Mouse (Mus musculus) intestine, embryonic 16.5 days (tissue): Measurements from ENCODE around the gene Kcna1. TPM values are rescaled to one million over a fixed set of nuclear protein-coding genes. Genes with fewer than 3 reads are reported as not detected.

Experiments used
- ATAC-seq: fragments of 200-750 bp; cut with Nextera tagmentation; 2 replicates; pipeline ENCODE4 v1.8.0; 2017; ENCODE audit warnings: moderate TSS enrichment, moderate library complexity
- H3K27ac ChIP-seq: fragments of 300-500 bp; sonication (generic); 2 replicates; pipeline ENCODE4 v1.5.1; 2014; ENCODE audit warnings: mild to moderate bottlenecking, low read length
- H3K27me3 ChIP-seq: fragments of 300-500 bp; sonication (generic); replicated peaks from 2 replicates; pipeline ENCODE4 v1.6.1; 2014; ENCODE audit warnings: low read length, control low read depth, mixed read lengths; ENCODE audit not compliant: control insufficient read depth, insufficient read depth
- H3K36me3 ChIP-seq: fragments of 300-500 bp; sonication (generic); 2 replicates; pipeline ENCODE4 v1.6.1; 2014; ENCODE audit warnings: low read length, control low read depth; ENCODE audit not compliant: control insufficient read depth, insufficient read depth
- H3K4me1 ChIP-seq: fragments of 300-500 bp; sonication (generic); 2 replicates; pipeline ENCODE4 v1.6.1; 2014; ENCODE audit warnings: low read length, control low read depth, mixed read lengths; ENCODE audit not compliant: control insufficient read depth, insufficient read depth
- H3K4me2 ChIP-seq: fragments of 300-500 bp; sonication (generic); 2 replicates; pipeline ENCODE4 v1.6.1; 2014; ENCODE audit warnings: low read depth, low read length, control low read depth
- H3K4me3 ChIP-seq: fragments of 300-500 bp; sonication (generic); 2 replicates; pipeline ENCODE4 v1.5.1; 2014; ENCODE audit warnings: mild to moderate bottlenecking, low read length
- H3K9ac ChIP-seq: fragments of 300-500 bp; sonication (generic); 2 replicates; pipeline ENCODE4 v1.6.1; 2014; ENCODE audit warnings: low read depth, low read length
- H3K9me3 ChIP-seq: fragments of 300-500 bp; sonication (generic); 2 replicates; pipeline ENCODE4 v1.6.1; 2016; ENCODE audit warnings: low read length, control low read depth; ENCODE audit not compliant: control insufficient read depth
- WGBS: fragments of 180-500 bp; shearing (Covaris S2); extraction: QIAGEN DNeasy Blood & Tissue Kit; methylation state at CpG from one replicate; pipeline ENCODE4 v1.1.7; 2014; 5-methylcytosine and 5-hydroxymethylcytosine counted together
- polyA plus RNA-seq: library from polyadenylated mRNA; unstranded; fragments of >200 nt; fragmentation: Nextera tagmentation; extraction: Ambion mirVana; gene quantifications from 2 replicates; pipeline ENCODE4 v1.2.1, GENCODE M21; 2015

Kcna1 gene
- polyA plus RNA-seq, 1 experiment from 2014 or later = 0.23 TPM

DNA sequence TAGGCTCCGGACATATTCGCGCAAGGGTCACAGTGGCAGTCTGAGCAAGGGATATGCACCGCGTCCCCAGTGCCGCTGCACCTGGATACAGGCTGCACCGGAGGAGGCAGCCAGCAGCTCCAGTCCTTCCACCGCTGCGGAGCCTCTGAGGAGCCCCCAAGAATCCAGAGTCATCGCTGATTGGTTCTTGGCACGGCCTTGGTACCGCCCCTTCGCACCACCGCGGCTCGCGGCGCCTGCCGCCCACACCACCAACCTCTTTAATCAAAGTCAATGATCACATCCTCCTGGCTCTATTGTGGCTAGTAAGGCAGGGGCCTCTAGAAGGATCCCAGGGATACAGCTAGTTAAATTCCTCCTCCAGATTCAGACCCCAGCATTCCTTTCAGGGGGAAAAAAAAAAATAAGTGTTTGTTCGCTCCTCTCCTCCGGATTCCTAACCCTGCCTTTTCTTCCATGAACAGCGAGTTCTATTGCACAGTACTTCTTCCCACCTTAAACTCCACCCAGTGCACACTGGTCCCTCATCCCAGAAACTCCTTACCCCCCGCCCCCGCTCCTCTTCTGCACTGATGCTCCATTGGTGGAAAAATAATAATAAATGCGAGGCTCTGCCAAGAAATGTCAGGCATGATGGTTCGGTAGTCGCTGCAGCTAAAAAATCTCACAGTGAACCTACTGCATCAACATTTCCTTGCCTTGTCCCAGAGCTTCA is 383 bp downstream of the Kcna1 start:
- ATAC-seq = peak; percentile 73

DNA sequence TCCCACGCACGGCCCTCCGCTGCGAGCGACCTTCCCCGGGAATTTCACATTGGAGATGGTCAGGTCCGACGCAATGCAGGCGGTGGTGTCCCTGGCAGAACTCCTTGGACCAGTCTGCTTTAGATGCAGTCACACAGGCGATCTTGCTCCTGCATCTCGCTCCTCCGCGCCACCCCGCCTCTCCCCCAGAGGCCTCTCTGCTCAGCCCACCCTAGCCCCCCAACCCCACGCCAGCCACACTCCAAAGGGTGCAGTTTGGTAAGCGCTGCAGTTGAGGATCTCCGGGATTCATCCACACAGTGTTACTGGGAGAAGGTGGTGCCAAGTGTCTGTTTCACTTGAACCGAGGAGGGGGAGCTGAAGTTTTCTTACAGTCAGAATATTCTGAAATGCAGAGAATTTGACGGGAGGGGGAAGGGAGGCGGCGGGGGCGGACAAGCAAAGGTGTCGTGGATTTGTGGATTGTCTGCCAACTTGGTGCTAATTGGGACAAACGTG is 1.1 kb downstream of the Kcna1 start:
- peaks cover 60% of the 10 kb centered on the region for H3K27me3 ChIP-seq
- ATAC-seq = peak; percentile 35; the same call in 1 of the 2 replicates
- peak overlapping the region; percentile 90 for H3K4me2 ChIP-seq
- no peaks in the 10 kb centered on the region for H3K36me3 ChIP-seq
- peaks cover 24% of the 10 kb centered on the region for H3K4me1 ChIP-seq
- peak overlapping the region; percentile 48 for H3K4me3 ChIP-seq
- peak overlapping the region; percentile 37 for H3K9ac ChIP-seq
- no peaks in the 10 kb centered on the region for H3K9me3 ChIP-seq
- no peak overlapping the region for H3K27ac ChIP-seq
- under 1% methylated on average over 24 of the region's 24 CpGs for WGBS

More for the DNA sequence above, 383 bp downstream of the Kcna1 start:
- Histone ChIP-seq H3K4me2 (peak overlapping the region; percentile 90), H3K27me3 (peaks cover 60% of the 10 kb centered on the region), H3K36me3 (no peaks in the 10 kb centered on the region), H3K9me3 (no peaks in the 10 kb centered on the region), H3K4me1 (peaks cover 24% of the 10 kb centered on the region), H3K4me3 (peak overlapping the region; percentile 48), H3K9ac (peak overlapping the region; percentile 11; the same call in 1 of the 2 replicates), H3K27ac (no peak overlapping the region)
- 1% methylated on average over 27 of the region's 27 CpGs for WGBS

DNA sequence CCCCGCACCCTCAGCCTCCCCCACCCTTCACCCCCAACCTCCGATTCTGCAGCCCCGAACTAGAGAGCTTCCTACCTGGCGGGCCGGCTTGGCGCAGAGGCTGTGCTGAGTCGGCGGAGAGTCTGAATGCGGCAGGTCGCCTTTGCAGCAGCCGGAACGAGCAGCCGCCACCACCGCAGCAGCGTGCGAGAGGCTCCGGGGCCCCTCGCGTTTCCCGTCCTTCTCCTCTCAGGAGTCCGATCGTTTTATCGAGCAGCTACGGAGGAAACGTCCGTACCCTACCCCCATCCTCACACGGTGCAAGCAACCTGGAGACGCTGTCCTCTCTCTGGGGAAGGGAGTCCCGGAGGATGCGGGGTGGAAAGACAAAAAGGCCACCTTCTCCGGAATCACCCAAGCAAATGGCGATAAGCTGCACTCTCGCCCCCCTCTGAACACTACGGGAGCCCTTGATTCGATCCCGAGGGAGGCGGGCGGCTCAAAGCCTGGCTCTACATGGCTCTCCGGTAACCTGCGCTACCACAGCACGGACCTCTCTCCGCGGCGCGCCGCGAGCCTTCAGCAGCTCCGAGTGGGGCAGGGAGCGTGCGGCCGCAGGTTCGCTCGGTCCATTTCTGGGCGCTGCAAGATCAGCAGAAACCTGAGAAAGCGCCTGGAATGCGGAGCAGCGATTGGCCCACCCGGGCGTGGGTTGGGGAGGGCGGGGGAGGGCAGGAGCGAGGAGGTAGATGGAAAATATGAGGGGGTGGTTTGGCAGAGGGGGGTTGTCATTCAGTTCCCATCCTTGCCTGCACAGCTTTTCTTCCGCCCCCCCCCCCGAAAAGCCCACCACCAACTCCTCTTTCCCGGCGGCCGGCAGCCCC is 1.8 kb downstream of the Kcna1 start:
- Histone ChIP-seq H3K36me3 (no peaks in the 10 kb centered on the region), H3K27ac (no peak overlapping the region), H3K4me2 (peak overlapping the region; percentile 90), H3K9me3 (no peaks in the 10 kb centered on the region), H3K9ac (peak overlapping the region; percentile 37; the same call in 1 of the 2 replicates), H3K4me3 (peak overlapping the region; percentile 48), H3K4me1 (peaks cover 24% of the 10 kb centered on the region), H3K27me3 (peaks cover 60% of the 10 kb centered on the region)
- ATAC-seq = peak; percentile 65
- under 1% methylated on average over 65 of the region's 66 CpGs for WGBS

DNA sequence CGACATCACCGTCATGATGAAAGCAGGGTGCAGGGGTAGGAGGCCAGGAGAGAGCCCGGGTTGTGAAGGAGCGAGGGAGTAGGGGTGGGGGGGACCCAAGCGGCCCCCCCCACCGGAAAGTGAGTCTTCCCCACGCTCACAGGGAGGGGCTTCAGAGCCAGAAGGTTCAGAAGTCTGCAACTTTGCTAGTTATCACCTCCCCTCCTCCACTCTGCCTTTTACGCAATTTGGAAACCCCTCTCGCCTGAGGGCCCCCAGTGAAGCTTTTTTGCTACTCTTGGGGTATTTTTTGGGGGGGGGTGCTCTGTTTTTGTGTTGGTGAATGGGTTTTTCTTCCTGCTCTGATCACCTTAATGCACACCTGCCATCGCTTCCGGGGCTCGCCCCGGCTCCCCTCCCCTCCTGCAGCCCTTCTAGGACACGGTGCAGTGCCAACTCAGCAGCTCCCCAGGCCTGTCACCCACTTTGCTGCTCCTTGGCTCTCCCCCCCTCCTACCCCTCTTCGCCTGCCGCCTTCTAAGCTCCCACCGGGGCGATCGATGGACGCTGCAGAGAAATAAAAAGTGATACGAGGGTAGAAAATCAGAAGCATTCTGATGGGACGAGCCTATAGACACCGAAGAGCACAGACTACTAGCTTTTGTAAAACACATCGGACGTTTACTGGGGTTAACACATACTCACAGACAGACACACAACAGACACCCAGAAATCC is 2.7 kb downstream of the Kcna1 start:
- Histone ChIP-seq H3K4me2 (peak overlapping the region; percentile 90), H3K27me3 (peaks cover 60% of the 10 kb centered on the region), H3K27ac (no peak overlapping the region), H3K4me1 (peaks cover 24% of the 10 kb centered on the region), H3K36me3 (no peaks in the 10 kb centered on the region), H3K4me3 (peak overlapping the region; percentile 48), H3K9me3 (no peaks in the 10 kb centered on the region), H3K9ac (0 out of 2 replicates have a peak overlapping the region, but pooled peaks have one; percentile 37)
- no peak for ATAC-seq
- WGBS = under 1% methylated on average over 24 of the region's 25 CpGs

DNA sequence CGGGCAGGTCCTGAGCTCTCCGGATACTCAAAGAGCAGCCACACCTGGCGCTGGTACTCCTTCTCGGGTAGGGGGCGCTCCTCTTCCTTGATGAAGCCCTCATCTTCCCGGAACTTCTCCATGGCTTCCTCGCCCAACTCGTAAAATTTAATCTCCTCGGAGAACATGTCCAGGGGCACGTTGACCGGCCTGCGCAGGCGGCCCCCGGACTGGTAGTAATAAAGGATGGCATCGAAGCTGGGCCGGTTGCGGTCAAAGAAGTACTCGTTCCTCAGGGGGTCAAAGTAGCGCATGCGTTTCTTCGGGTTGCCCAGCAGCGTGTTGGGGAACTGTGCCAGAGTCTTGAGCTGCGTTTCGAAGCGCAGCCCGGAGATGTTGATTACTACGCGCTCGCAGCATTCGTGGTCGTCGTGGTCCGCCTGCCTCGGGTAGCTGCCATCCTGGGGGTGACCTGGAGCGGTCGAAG is 3.3 kb downstream of the Kcna1 start:
- H3K9ac ChIP-seq = no peak overlapping the region
- ATAC-seq = no peak
- peaks cover 24% of the 10 kb centered on the region for H3K4me1 ChIP-seq
- H3K4me3 ChIP-seq = peak overlapping the region; percentile 48
- H3K27ac ChIP-seq = no peak overlapping the region
- no peaks in the 10 kb centered on the region for H3K9me3 ChIP-seq
- H3K27me3 ChIP-seq = peaks cover 60% of the 10 kb centered on the region
- no peaks in the 10 kb centered on the region for H3K36me3 ChIP-seq
- peak overlapping the region; percentile 90 for H3K4me2 ChIP-seq
- WGBS = 1% methylated on average over 36 of the region's 36 CpGs

DNA sequence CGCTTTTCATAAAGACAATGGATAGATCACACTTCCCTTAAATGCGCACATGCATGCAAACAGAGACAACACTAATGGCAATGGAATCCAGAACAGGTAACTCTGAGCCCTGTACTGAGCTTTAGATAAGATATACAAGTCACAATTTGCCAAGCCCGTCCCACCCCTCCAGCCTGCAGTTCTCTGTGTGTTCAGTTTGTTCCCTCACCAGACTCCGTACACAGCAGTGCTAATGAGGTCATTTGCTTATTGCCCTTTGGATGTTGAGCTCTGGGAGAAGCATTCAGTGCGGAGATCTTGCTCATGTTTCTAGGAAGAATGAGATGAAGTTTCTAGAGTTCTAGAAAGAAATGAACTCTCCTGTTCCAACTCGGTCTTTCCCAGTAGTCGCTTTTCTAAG is 17.7 kb downstream of the Kcna1 start:
- Histone ChIP-seq H3K4me2 (no peak overlapping the region), H3K4me1 (no peaks in the 10 kb centered on the region), H3K27me3 (no peaks in the 10 kb centered on the region), H3K4me3 (no peak overlapping the region), H3K36me3 (no peaks in the 10 kb centered on the region), H3K9ac (no peak overlapping the region), H3K27ac (no peak overlapping the region), H3K9me3 (no peaks in the 10 kb centered on the region)
- ATAC-seq = peak; percentile 71
- WGBS = 66% methylated on average over 7 of the region's 7 CpGs

DNA sequence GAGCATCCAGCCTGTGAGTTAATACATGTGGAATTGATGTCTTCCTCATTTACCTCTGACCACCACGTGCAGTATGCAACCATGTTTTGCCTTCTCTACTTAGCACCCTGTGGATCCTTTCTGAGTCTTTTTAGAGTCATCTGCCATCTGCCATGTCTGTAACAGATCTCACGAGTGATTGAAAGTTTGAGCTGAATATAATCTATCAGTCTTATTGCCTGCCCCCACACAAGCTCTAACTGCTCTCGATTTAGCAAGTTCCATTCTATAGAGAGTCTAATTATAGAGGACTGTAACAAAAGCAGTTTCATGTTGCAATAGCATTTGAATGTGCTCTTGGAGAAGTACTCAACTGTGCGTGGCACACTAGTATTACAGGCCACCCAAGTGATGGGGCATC is 27.7 kb downstream of the Kcna1 start:
- WGBS = 84% methylated on average over 4 of the region's 4 CpGs
- H3K4me1 ChIP-seq = no peaks in the 10 kb centered on the region
- ATAC-seq = no peak
- no peaks in the 10 kb centered on the region for H3K36me3 ChIP-seq
- no peak overlapping the region for H3K9ac ChIP-seq
- no peak overlapping the region for H3K4me2 ChIP-seq
- no peak overlapping the region for H3K27ac ChIP-seq
- no peaks in the 10 kb centered on the region for H3K9me3 ChIP-seq
- no peaks in the 10 kb centered on the region for H3K27me3 ChIP-seq
- no peak overlapping the region for H3K4me3 ChIP-seq

DNA sequence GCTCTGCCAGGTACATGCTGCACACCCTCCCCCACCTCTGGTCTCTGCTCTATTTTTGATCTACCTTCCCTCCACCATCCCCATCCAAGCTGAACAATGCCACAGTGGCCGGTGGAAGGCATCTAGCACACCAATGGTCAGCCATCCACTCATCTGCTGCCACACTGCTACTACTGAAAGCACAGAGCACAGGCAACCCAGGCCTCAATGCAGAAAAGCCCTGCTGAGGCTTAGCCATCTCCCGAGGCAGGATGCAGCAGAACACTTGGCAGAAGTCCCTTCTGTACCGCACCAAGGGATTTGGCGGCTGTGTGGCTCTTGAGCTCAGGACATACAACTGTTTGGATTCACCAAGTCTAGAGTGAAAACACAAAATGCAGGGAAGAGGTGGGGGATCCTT is 35.4 kb downstream of the Kcna1 start:
- no peak overlapping the region for H3K9ac ChIP-seq
- WGBS = 71% methylated on average over 4 of the region's 4 CpGs
- no peak overlapping the region for H3K27ac ChIP-seq

More for the DNA sequence above, 35.4 kb downstream of the Kcna1 start:
- no peak overlapping the region for H3K4me2 ChIP-seq
- ATAC-seq = no peak
- no peak overlapping the region for H3K4me3 ChIP-seq
- H3K27me3 ChIP-seq = no peaks in the 10 kb centered on the region
- no peaks in the 10 kb centered on the region for H3K9me3 ChIP-seq
- H3K36me3 ChIP-seq = no peaks in the 10 kb centered on the region
- H3K4me1 ChIP-seq = no peaks in the 10 kb centered on the region
